Mouse (Mus musculus) ES-Bruce4 (cell line): Measurements from ENCODE around the gene Olfr456. TPM values are rescaled to one million over a fixed set of nuclear protein-coding genes. Genes with fewer than 3 reads are reported as not detected.
"Not testable (repeated sequence)": the region's sequence is repeated elsewhere in the genome, so short reads cannot be mapped to it uniquely, and the experiment has no call there.

Experiments used
- H3K27ac ChIP-seq: 2 replicates; pipeline ENCODE4 v1.5.1; 2012; ENCODE audit warnings: low read length, inconsistent platforms; ENCODE audit not compliant: insufficient read depth
- H3K27me3 ChIP-seq: 2 replicates; pipeline ENCODE4 v1.6.1; 2012; ENCODE audit warnings: mild to moderate bottlenecking, low read length, inconsistent platforms; ENCODE audit not compliant: control insufficient read depth, poor library complexity, insufficient read depth, severe bottlenecking
- H3K36me3 ChIP-seq: 2 replicates; pipeline ENCODE4 v1.6.1; 2012; ENCODE audit warnings: inconsistent platforms, mild to moderate bottlenecking, low read length, moderate library complexity; ENCODE audit not compliant: control insufficient read depth, poor library complexity, insufficient read depth, severe bottlenecking
- H3K4me1 ChIP-seq: one replicate; pipeline ENCODE4 v1.8.1; 2011; ENCODE audit warnings: low read length; ENCODE audit not compliant: control insufficient read depth, insufficient read depth
- H3K4me3 ChIP-seq: 2 replicates; pipeline ENCODE4 v1.5.1; 2011; ENCODE audit warnings: low read depth, mild to moderate bottlenecking, low read length
- H3K9ac ChIP-seq: 2 replicates; pipeline ENCODE4 v1.6.1; 2012; ENCODE audit warnings: low read depth, mild to moderate bottlenecking, inconsistent platforms; ENCODE audit not compliant: poor library complexity, severe bottlenecking
- H3K9me3 ChIP-seq: replicated peaks from 2 replicates; pipeline ENCODE4 v1.6.1; 2012; ENCODE audit warnings: mild to moderate bottlenecking, low read length, inconsistent platforms; ENCODE audit not compliant: control insufficient read depth, poor library complexity, insufficient read depth, severe bottlenecking
- CTCF ChIP-seq: IDR thresholded peaks from one replicate; pipeline ENCODE4 v1.8.1; 2011; ENCODE audit warnings: low read depth, low read length
- EP300 ChIP-seq: IDR thresholded peaks from 2 replicates; pipeline ENCODE4 v1.6.1; 2011; ENCODE audit warnings: low read depth, low read length; ENCODE audit not compliant: insufficient read depth
- POLR2A ChIP-seq: IDR thresholded peaks from one replicate; pipeline ENCODE4 v1.8.1; 2011; ENCODE audit warnings: low read length; ENCODE audit not compliant: insufficient read depth
- polyA plus RNA-seq: library from polyadenylated mRNA; stranded (reverse); fragments of >200 nt; gene quantifications from 2 replicates; pipeline ENCODE4 v1.2.4, GENCODE M21; 2011; ENCODE audit warnings: low read depth; ENCODE audit not compliant: missing spikeins, insufficient read depth, insufficient read length

Olfr456 gene
- polyA plus RNA-seq, 1 experiment, result not detected

- Histone ChIP-seq H3K9me3 (no peaks in the 10 kb centered on the region), H3K4me3 (no peak within 1 kb of the TSS), H3K27me3 (no peaks in the 10 kb centered on the region), H3K9ac (no peak within 1 kb of the TSS), H3K27ac (no peak within 1 kb of the TSS), H3K36me3 (no peaks in the 10 kb centered on the region), H3K4me1 (no peaks in the 10 kb centered on the region)
- no peak for TF ChIP-seq EP300
- no peak for TF ChIP-seq CTCF
- no peak for TF ChIP-seq POLR2A
Observed at GRCm38 (mm10) chr6:42476235-42476634, 10.8 kb downstream of the Olfr456 start, which contains the start of gene Olfr457. TSS of gene Olfr457 (minus strand) at chr6:42476335.

- H3K4me3 ChIP-seq, H3K27me3 ChIP-seq, H3K4me1 ChIP-seq, H3K9me3 ChIP-seq, H3K36me3 ChIP-seq, H3K27ac ChIP-seq, H3K9ac ChIP-seq: not testable (repeated sequence)
Observed at GRCm38 (mm10) chr6:42471298-42471697, 15.7 kb downstream of the Olfr456 start.

- H3K4me1 ChIP-seq, result no peaks in the 10 kb centered on the region
- no peaks in the 10 kb centered on the region for H3K9me3 ChIP-seq
- no peaks in the 10 kb centered on the region for H3K36me3 ChIP-seq
- TF ChIP-seq POLR2A, result no peak
- TF ChIP-seq CTCF, result no peak
- H3K27me3 ChIP-seq, result no peaks in the 10 kb centered on the region
- no peak overlapping the region for H3K27ac ChIP-seq
- no peak overlapping the region for H3K4me3 ChIP-seq
- no peak overlapping the region for H3K9ac ChIP-seq
Observed at GRCm38 (mm10) chr6:42470542-42470941, 16.5 kb downstream of the Olfr456 start.

- Histone ChIP-seq H3K9me3 (no peaks in the 10 kb centered on the region), H3K27ac (no peak within 1 kb of the TSS)
- TF ChIP-seq POLR2A, result no peak
- no peak for TF ChIP-seq CTCF
- TF ChIP-seq EP300, result no peak
Observed at GRCm38 (mm10) chr6:42465096-42465495, 21.9 kb downstream of the Olfr456 start, which contains the start of gene Olfr458. TSS of gene Olfr458 (minus strand) at chr6:42465196.

GRCm38 (mm10) chr6:42447381-42447780, 39.6 kb downstream of the Olfr456 start:
- H3K9ac ChIP-seq, result no peak overlapping the region
- no peaks in the 10 kb centered on the region for H3K4me1 ChIP-seq
- no peaks in the 10 kb centered on the region for H3K27me3 ChIP-seq
- H3K9me3 ChIP-seq, result no peaks in the 10 kb centered on the region
- H3K36me3 ChIP-seq, result no peaks in the 10 kb centered on the region
- no peak overlapping the region for H3K27ac ChIP-seq
- no peak overlapping the region for H3K4me3 ChIP-seq
- TF ChIP-seq EP300 (no peak), CTCF (no peak), POLR2A (no peak)

More at GRCm38 (mm10) chr6:42465096-42465495, 21.9 kb downstream of the Olfr456 start, which contains the start of gene Olfr458:
- H3K4me3 ChIP-seq, result no peak within 1 kb of the TSS
- H3K9ac ChIP-seq, result no peak within 1 kb of the TSS
- H3K36me3 ChIP-seq, result no peaks in the 10 kb centered on the region
- no peaks in the 10 kb centered on the region for H3K4me1 ChIP-seq
- H3K27me3 ChIP-seq, result no peaks in the 10 kb centered on the region

- H3K4me3 ChIP-seq, result no peak overlapping the region
- H3K36me3 ChIP-seq, result no peaks in the 10 kb centered on the region
- TF ChIP-seq EP300 (no peak), POLR2A (no peak), CTCF (no peak)
- no peaks in the 10 kb centered on the region for H3K27me3 ChIP-seq
- no peaks in the 10 kb centered on the region for H3K4me1 ChIP-seq
- H3K9me3 ChIP-seq, result no peaks in the 10 kb centered on the region
- H3K9ac ChIP-seq, result no peak overlapping the region
- H3K27ac ChIP-seq, result no peak overlapping the region
Observed at GRCm38 (mm10) chr6:42444491-42444890, 42.5 kb downstream of the Olfr456 start.
